8 mouse cellular contexts compared by ENCODE assay signal in the genomic region with DNA sequence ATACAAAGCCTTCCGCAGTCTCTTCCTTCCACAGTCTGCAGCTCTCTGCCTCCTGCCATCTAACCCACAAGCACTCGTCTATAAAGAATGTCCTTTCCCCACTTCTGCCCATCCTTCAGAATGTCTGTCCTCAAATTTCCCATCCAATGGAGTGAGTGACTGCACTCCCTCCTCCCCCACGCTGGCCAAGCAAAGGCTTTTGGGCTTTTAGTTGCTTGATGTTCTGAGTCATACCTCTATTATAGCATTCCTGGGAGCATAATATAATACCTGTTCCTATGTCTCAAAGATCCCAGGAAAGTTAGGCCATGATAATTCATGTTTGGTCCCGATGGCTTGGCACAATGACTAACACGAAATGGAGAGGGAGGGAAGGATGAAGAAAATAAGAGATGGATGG. TPM values are rescaled to one million over a fixed set of nuclear protein-coding genes. Genes with fewer than 3 reads are reported as not detected.
A peak's percentile ranks its signal among the peaks of the same experiment; 100 is the strongest.
DNase-seq lines count a peak whose midpoint lies in the region; ATAC-seq and TF ChIP-seq lines count a peak whose summit lies in the region.

No protein-coding gene starts in this region.

- peak overlapping the region; percentile 83 for H3K4me3 ChIP-seq in heart, embryonic 11.5 days (ENCODE audit: low read depth, low read length)
- peak overlapping the region; percentile 79; the same call in 1 of the 2 replicates for H3K4me3 ChIP-seq in G1E (ENCODE audit: low read depth, low read length)
- no peak overlapping the region for H3K4me3 ChIP-seq in heart, postnatal 0 days (ENCODE audit: low read depth, low read length)
- H3K4me3 ChIP-seq in midbrain, embryonic 10.5 days = peak overlapping the region; percentile 88

- peaks cover 12% of the 10 kb centered on the region for H3K4me1 ChIP-seq in heart, embryonic 11.5 days (ENCODE audit: control insufficient read depth, insufficient read depth, low read length)
- H3K4me1 ChIP-seq in G1E (ENCODE audit: insufficient read depth, low read depth, low read length) = peaks cover 48% of the 10 kb centered on the region
- H3K4me1 ChIP-seq in heart, postnatal 0 days (ENCODE audit: control insufficient read depth, insufficient read depth) = peaks cover 5% of the 10 kb centered on the region; the same call in 1 of the 2 replicates
- peaks cover 46% of the 10 kb centered on the region for H3K4me1 ChIP-seq in midbrain, embryonic 10.5 days

- no peak for DNase-seq in heart, adult 8-10 months (ENCODE audit: low spot score)
- DNase-seq in G1E (ENCODE audit: low spot score) = no peak
- DNase-seq in heart, postnatal 0 days (ENCODE audit: low spot score) = no peak
- peak; percentile 16 for DNase-seq in midbrain, embryonic 10.5 days (ENCODE audit: low spot score)
- no peak for DNase-seq in layer of hippocampus, postnatal 36 days
- no peak for DNase-seq in adrenal gland, postnatal 4 days (ENCODE audit: low spot score in 2 of 2)

- H3K27me3 ChIP-seq in heart, embryonic 11.5 days (ENCODE audit: control insufficient read depth, insufficient read depth, low read length) = no peaks in the 10 kb centered on the region
- H3K27me3 ChIP-seq in G1E (ENCODE audit: insufficient read depth, low read length) = peaks cover 8% of the 10 kb centered on the region
- H3K27me3 ChIP-seq in heart, postnatal 0 days (ENCODE audit: control insufficient read depth, insufficient read depth, low read length) = no peaks in the 10 kb centered on the region
- no peaks in the 10 kb centered on the region for H3K27me3 ChIP-seq in midbrain, embryonic 10.5 days (ENCODE audit: low read depth, poor library complexity, severe bottlenecking)

- no peak overlapping the region for H3K9ac ChIP-seq in heart, embryonic 11.5 days (ENCODE audit: low read depth, low read length)
- H3K9ac ChIP-seq in heart, postnatal 0 days (replicated peaks; ENCODE audit: low read depth, low read length) = no peak overlapping the region

- no peak overlapping the region for H3K27ac ChIP-seq in heart, embryonic 11.5 days (ENCODE audit: low read depth, low read length)
- no peak overlapping the region for H3K27ac ChIP-seq in heart, postnatal 0 days (ENCODE audit: low read depth)
- H3K27ac ChIP-seq in midbrain, embryonic 10.5 days (replicated peaks) = peak overlapping the region; percentile 92

- H3K36me3 ChIP-seq in heart, embryonic 11.5 days (ENCODE audit: control insufficient read depth, insufficient read depth, low read length) = no peaks in the 10 kb centered on the region
- peaks cover 30% of the 10 kb centered on the region for H3K36me3 ChIP-seq in G1E (replicated peaks)
- peaks cover 4% of the 10 kb centered on the region; the same call in 1 of the 2 replicates for H3K36me3 ChIP-seq in heart, postnatal 0 days (replicated peaks; ENCODE audit: control insufficient read depth, insufficient read depth, low read length)
- H3K36me3 ChIP-seq in midbrain, embryonic 10.5 days = peaks cover 12% of the 10 kb centered on the region

- no peak for ATAC-seq in heart, embryonic 11.5 days (replicated peaks; ENCODE audit: insufficient number of reproducible peaks, low FRiP score, low TSS enrichment)
- ATAC-seq in G1E (ENCODE audit: extremely low read depth, insufficient number of reproducible peaks, low FRiP score, poor library complexity, severe bottlenecking) = no peak
- no peak for ATAC-seq in heart, postnatal 0 days (ENCODE audit: insufficient read depth, low read depth)
- ATAC-seq in granulocyte monocyte progenitor cell, adult 5-6 weeks (replicated peaks; ENCODE audit: poor library complexity, severe bottlenecking) = no peak

- TF ChIP-seq CTCF in G1E (IDR thresholded peaks at IDR 0.05; ENCODE audit: low read depth, low read length) = no peak
- no peak for TF ChIP-seq CTCF in heart, postnatal 0 days (IDR thresholded peaks at IDR 0.05; ENCODE audit: low read depth)

- 31% methylated on average over 5 of the region's 5 CpGs for WGBS in heart, embryonic 11.5 days (ENCODE audit: insufficient replicate concordance)
- WGBS in heart, postnatal 0 days = 31% methylated on average over 5 of the region's 5 CpGs
- 30% methylated on average over 5 of the region's 5 CpGs for WGBS in midbrain, embryonic 10.5 days

- no peaks in the 10 kb centered on the region for H3K9me3 ChIP-seq in heart, embryonic 11.5 days (replicated peaks; ENCODE audit: control insufficient read depth, low read length)
- no peaks in the 10 kb centered on the region for H3K9me3 ChIP-seq in G1E (replicated peaks)
- H3K9me3 ChIP-seq in heart, postnatal 0 days (replicated peaks; ENCODE audit: control insufficient read depth, low read length) = no peaks in the 10 kb centered on the region
- no peaks in the 10 kb centered on the region for H3K9me3 ChIP-seq in midbrain, embryonic 10.5 days (replicated peaks)

- TF ChIP-seq EP300 in heart, postnatal 0 days (IDR thresholded peaks at IDR 0.05; ENCODE audit: low read depth) = no peak

- peak overlapping the region; percentile 93 for H3K4me2 ChIP-seq in heart, embryonic 11.5 days
- H3K4me2 ChIP-seq in heart, postnatal 0 days (ENCODE audit: low read depth, low read length) = peak overlapping the region; percentile 77

RNA-seq across cellular contexts. Expression of a gene that starts 0.9 kb away (rescaled TPM):
- polyA plus RNA-seq in heart, embryonic 11.5 days (2014; fragmentation: Nextera tagmentation; extraction: Ambion mirVana) = 11.6 and 12.9 TPM in 2 replicates
- total RNA-seq in heart, adult 8-10 months (2022) = 10 to 100 TPM in 2 of 4 experiments, 1 to 10 TPM in 2; 9.0 to 10.9 (median 9.9) TPM
- total RNA-seq in G1E (2014; fragmentation: Nextera tagmentation) = 51.7 and 69.3 TPM in 2 replicates
- 97.1 and 114 TPM in 2 replicates for total RNA-seq in G1E (2017)
- 327 and 349 TPM in 2 replicates for polyA plus RNA-seq in G1E (2012)
- total RNA-seq in heart, postnatal 0 days (2014; rRNA removed; ENCODE audit: low replicate concordance) = 9.5 and 27.5 TPM in 2 replicates
- 4.8 and 6.0 TPM in 2 replicates for polyA plus RNA-seq in heart, postnatal 0 days (2015; fragmentation: Nextera tagmentation; extraction: Ambion mirVana)
- polyA plus RNA-seq in midbrain, embryonic 10.5 days (2016; fragmentation: Nextera tagmentation; extraction: Ambion mirVana) = 28.3 and 37.4 TPM in 2 replicates
- 100 to 1,000 TPM; 103 to 112 TPM for total RNA-seq in layer of hippocampus, postnatal 36 days (2021)
- 10 to 100 TPM; 30.4 to 32.3 TPM for total RNA-seq in adrenal gland, postnatal 4 days (2021)
- 63.2 and 69.8 TPM in 2 replicates for total RNA-seq in granulocyte monocyte progenitor cell, adult 5-6 weeks (2014; fragmentation: Nextera tagmentation)
- 41.1 and 74.9 TPM in 2 replicates for total RNA-seq in granulocyte monocyte progenitor cell, adult 5-6 weeks (2017)

RNA-seq across cellular contexts. Expression of a gene that starts 20.1 kb away (rescaled TPM):
- polyA plus RNA-seq in heart, embryonic 11.5 days (2014; fragmentation: Nextera tagmentation; extraction: Ambion mirVana) = 28.6 and 31.2 TPM in 2 replicates
- total RNA-seq in heart, adult 8-10 months (2022) = 10 to 100 TPM in 1 of 4 experiments, 1 to 10 TPM in 3; 5.9 to 10.6 (median 6.9) TPM
- 13.2 and 18.1 TPM in 2 replicates for total RNA-seq in G1E (2014; fragmentation: Nextera tagmentation)
- 37.0 and 42.4 TPM in 2 replicates for total RNA-seq in G1E (2017)
- 18.5 and 22.6 TPM in 2 replicates for polyA plus RNA-seq in G1E (2012)
- 9.0 and 28.3 TPM in 2 replicates for total RNA-seq in heart, postnatal 0 days (2014; rRNA removed; ENCODE audit: low replicate concordance)
- 13.7 and 15.9 TPM in 2 replicates for polyA plus RNA-seq in heart, postnatal 0 days (2015; fragmentation: Nextera tagmentation; extraction: Ambion mirVana)
- polyA plus RNA-seq in midbrain, embryonic 10.5 days (2016; fragmentation: Nextera tagmentation; extraction: Ambion mirVana) = 39.7 and 44.6 TPM in 2 replicates
- 10 to 100 TPM; 13.2 to 17.3 TPM for total RNA-seq in layer of hippocampus, postnatal 36 days (2021)
- total RNA-seq in adrenal gland, postnatal 4 days (2021) = 10 to 100 TPM; 17.3 to 18.6 TPM
- total RNA-seq in granulocyte monocyte progenitor cell, adult 5-6 weeks (2014; fragmentation: Nextera tagmentation) = 19.7 and 28.5 TPM in 2 replicates
- 31.5 and 35.8 TPM in 2 replicates for total RNA-seq in granulocyte monocyte progenitor cell, adult 5-6 weeks (2017)

RNA-seq across cellular contexts. Expression of a gene that starts 21.7 kb away (rescaled TPM):
- 22.1 and 27.5 TPM in 2 replicates for polyA plus RNA-seq in heart, embryonic 11.5 days (2014; fragmentation: Nextera tagmentation; extraction: Ambion mirVana)
- total RNA-seq in heart, adult 8-10 months (2022) = 10 to 100 TPM; 19.1 to 23.0 (median 20.6) TPM
- total RNA-seq in G1E (2014; fragmentation: Nextera tagmentation) = 36.5 and 39.9 TPM in 2 replicates
- total RNA-seq in G1E (2017) = 6.9 and 7.8 TPM in 2 replicates
- 104 and 111 TPM in 2 replicates for polyA plus RNA-seq in G1E (2012)
- 15.1 and 15.9 TPM in 2 replicates for total RNA-seq in heart, postnatal 0 days (2014; rRNA removed; ENCODE audit: low replicate concordance)
- 10.9 and 11.0 TPM in 2 replicates for polyA plus RNA-seq in heart, postnatal 0 days (2015; fragmentation: Nextera tagmentation; extraction: Ambion mirVana)
- 52.2 and 53.2 TPM in 2 replicates for polyA plus RNA-seq in midbrain, embryonic 10.5 days (2016; fragmentation: Nextera tagmentation; extraction: Ambion mirVana)
- total RNA-seq in layer of hippocampus, postnatal 36 days (2021) = 10 to 100 TPM; 33.3 to 36.2 TPM
- 10 to 100 TPM; 37.2 to 40.5 TPM for total RNA-seq in adrenal gland, postnatal 4 days (2021)
- total RNA-seq in granulocyte monocyte progenitor cell, adult 5-6 weeks (2014; fragmentation: Nextera tagmentation) = 31.6 and 33.0 TPM in 2 replicates
- 9.9 and 12.7 TPM in 2 replicates for total RNA-seq in granulocyte monocyte progenitor cell, adult 5-6 weeks (2017)

RNA-seq across cellular contexts. Expression of a gene that starts 27.7 kb away (rescaled TPM):
- polyA plus RNA-seq in heart, embryonic 11.5 days (2014; fragmentation: Nextera tagmentation; extraction: Ambion mirVana) = 1.1 and 1.9 TPM in 2 replicates
- total RNA-seq in heart, adult 8-10 months (2022) = 1 to 10 TPM; 1.1 to 2.7 (median 1.9) TPM
- total RNA-seq in G1E (2014; fragmentation: Nextera tagmentation) (not detected in 2 replicates), G1E (2017) (0.06 and 0.66 TPM in 2 replicates)
- polyA plus RNA-seq in G1E (2012) = not detected in 2 replicates
- 0.04 and 5.0 TPM in 2 replicates for total RNA-seq in heart, postnatal 0 days (2014; rRNA removed; ENCODE audit: low replicate concordance)
- polyA plus RNA-seq in heart, postnatal 0 days (2015; fragmentation: Nextera tagmentation; extraction: Ambion mirVana) = 1.3 TPM in 2 replicates
- polyA plus RNA-seq in midbrain, embryonic 10.5 days (2016; fragmentation: Nextera tagmentation; extraction: Ambion mirVana) = 0.14 and 0.40 TPM in 2 replicates
- total RNA-seq in layer of hippocampus, postnatal 36 days (2021) = under 1 TPM; 0.25 to 0.46 TPM
- 1 to 10 TPM; 2.2 to 2.3 TPM for total RNA-seq in adrenal gland, postnatal 4 days (2021)
- not detected in 2 replicates for total RNA-seq in granulocyte monocyte progenitor cell, adult 5-6 weeks (2014; fragmentation: Nextera tagmentation)
- not detected in 2 replicates for total RNA-seq in granulocyte monocyte progenitor cell, adult 5-6 weeks (2017)

RNA-seq across cellular contexts. Expression of a gene that starts 28.2 kb away (rescaled TPM):
- 6.2 and 7.3 TPM in 2 replicates for polyA plus RNA-seq in heart, embryonic 11.5 days (2014; fragmentation: Nextera tagmentation; extraction: Ambion mirVana)
- total RNA-seq in heart, adult 8-10 months (2022) = 10 to 100 TPM in 1 of 4 experiments, 1 to 10 TPM in 3; 8.4 to 10.3 (median 9.6) TPM
- total RNA-seq in G1E (2014; fragmentation: Nextera tagmentation) = not detected in 2 replicates
- total RNA-seq in G1E (2017) = not detected in 2 replicates
- polyA plus RNA-seq in G1E (2012) = not detected in 2 replicates
- 5.9 and 12.8 TPM in 2 replicates for total RNA-seq in heart, postnatal 0 days (2014; rRNA removed; ENCODE audit: low replicate concordance)
- 9.8 and 11.3 TPM in 2 replicates for polyA plus RNA-seq in heart, postnatal 0 days (2015; fragmentation: Nextera tagmentation; extraction: Ambion mirVana)
- 0.46 and 0.63 TPM in 2 replicates for polyA plus RNA-seq in midbrain, embryonic 10.5 days (2016; fragmentation: Nextera tagmentation; extraction: Ambion mirVana)
- under 1 TPM; 0.68 to 0.97 TPM for total RNA-seq in layer of hippocampus, postnatal 36 days (2021)
- 1 to 10 TPM; 5.8 to 7.4 TPM for total RNA-seq in adrenal gland, postnatal 4 days (2021)
- total RNA-seq in granulocyte monocyte progenitor cell, adult 5-6 weeks (2014; fragmentation: Nextera tagmentation) = not detected in 2 replicates
- total RNA-seq in granulocyte monocyte progenitor cell, adult 5-6 weeks (2017) = 0.22 TPM in 1 of 2 replicates, not detected in the other
